Mouse (Mus musculus): ENCODE results near the gene Adcy6. TPM values are rescaled to one million over a fixed set of nuclear protein-coding genes. Genes with fewer than 3 reads are reported as not detected.

Gene Adcy6
- polyA plus RNA-seq, 1 experiment from 2014 or later = 10.6 TPM

Other genes with a start within 250 kb of the Adcy6 start
- not detected in 2 replicates for gene Olfr283, start 229.1 kb downstream of the Adcy6 start, polyA plus RNA-seq (2015; fragmentation: Nextera tagmentation; extraction: Ambion mirVana)
- not detected in 2 replicates for gene Olfr282, start 178.9 kb downstream of the Adcy6 start, polyA plus RNA-seq (2015; fragmentation: Nextera tagmentation; extraction: Ambion mirVana)
- not detected in 2 replicates for gene Olfr281, start 157.5 kb downstream of the Adcy6 start, polyA plus RNA-seq (2015; fragmentation: Nextera tagmentation; extraction: Ambion mirVana)
- not detected in 2 replicates for gene OR5BS1P, start 140.2 kb downstream of the Adcy6 start, polyA plus RNA-seq (2015; fragmentation: Nextera tagmentation; extraction: Ambion mirVana)
- not detected in 2 replicates for gene Lalba, start 127.4 kb downstream of the Adcy6 start, polyA plus RNA-seq (2015; fragmentation: Nextera tagmentation; extraction: Ambion mirVana)
- not detected in 2 replicates for gene Olfr279, start 117.7 kb downstream of the Adcy6 start, polyA plus RNA-seq (2015; fragmentation: Nextera tagmentation; extraction: Ambion mirVana)
- 108 TPM in 2 replicates for gene Kansl2, start 75.8 kb downstream of the Adcy6 start, polyA plus RNA-seq (2015; fragmentation: Nextera tagmentation; extraction: Ambion mirVana)
- 64.7 and 65.6 TPM in 2 replicates for gene Ccnt1, start 39.2 kb downstream of the Adcy6 start, polyA plus RNA-seq (2015; fragmentation: Nextera tagmentation; extraction: Ambion mirVana)
- not detected in 2 replicates for gene 4930415O20Rik, start 39.1 kb downstream of the Adcy6 start, polyA plus RNA-seq (2015; fragmentation: Nextera tagmentation; extraction: Ambion mirVana)
- 130 and 136 TPM in 2 replicates for gene Cacnb3, start 20.8 kb upstream of the Adcy6 start, polyA plus RNA-seq (2015; fragmentation: Nextera tagmentation; extraction: Ambion mirVana)
- 19.4 and 24.8 TPM in 2 replicates for gene Ddx23, start 52.8 kb upstream of the Adcy6 start, polyA plus RNA-seq (2015; fragmentation: Nextera tagmentation; extraction: Ambion mirVana)
- gene Rnd1, start 67.4 kb upstream of the Adcy6 start, polyA plus RNA-seq (2015; fragmentation: Nextera tagmentation; extraction: Ambion mirVana) = 10.3 and 10.4 TPM in 2 replicates
- gene Ccdc65, start 98.1 kb upstream of the Adcy6 start, polyA plus RNA-seq (2015; fragmentation: Nextera tagmentation; extraction: Ambion mirVana) = 6.8 TPM in 2 replicates
- 5.7 TPM in 2 replicates for gene Fkbp11, start 118.1 kb upstream of the Adcy6 start, polyA plus RNA-seq (2015; fragmentation: Nextera tagmentation; extraction: Ambion mirVana)
- 100.0 and 107 TPM in 2 replicates for gene Arf3, start 153.1 kb upstream of the Adcy6 start, polyA plus RNA-seq (2015; fragmentation: Nextera tagmentation; extraction: Ambion mirVana)
- not detected in 2 replicates for gene Wnt10b, start 168.1 kb upstream of the Adcy6 start, polyA plus RNA-seq (2015; fragmentation: Nextera tagmentation; extraction: Ambion mirVana)
- gene Wnt1, start 179.8 kb upstream of the Adcy6 start, polyA plus RNA-seq (2015; fragmentation: Nextera tagmentation; extraction: Ambion mirVana) = 1.9 and 2.5 TPM in 2 replicates
- gene Ddn, start 199.4 kb upstream of the Adcy6 start, polyA plus RNA-seq (2015; fragmentation: Nextera tagmentation; extraction: Ambion mirVana) = 0.34 and 0.48 TPM in 2 replicates
- 73.4 and 75.3 TPM in 2 replicates for gene Prkag1, start 221.4 kb upstream of the Adcy6 start, polyA plus RNA-seq (2015; fragmentation: Nextera tagmentation; extraction: Ambion mirVana)